Mouse (Mus musculus) kidney, embryonic 14.5 days (tissue): Measurements from ENCODE around the gene Parp14. TPM values are rescaled to one million over a fixed set of nuclear protein-coding genes. Genes with fewer than 3 reads are reported as not detected.

Source experiments
- ATAC-seq: fragments of 200-750 bp; cut with Nextera tagmentation; 2 replicates; pipeline ENCODE4 v1.8.0; 2017; ENCODE audit warnings: moderate number of reproducible peaks, mild to moderate bottlenecking, moderate TSS enrichment, moderate library complexity; ENCODE audit not compliant: low FRiP score, low TSS enrichment
- H3K27ac ChIP-seq: fragments of 300-500 bp; sonication (generic); 2 replicates; pipeline ENCODE4 v1.5.1; 2014; ENCODE audit warnings: low read depth, mild to moderate bottlenecking, low read length, moderate library complexity, mixed read lengths
- H3K27me3 ChIP-seq: fragments of 300-500 bp; sonication (generic); 2 replicates; pipeline ENCODE4 v1.6.1; 2014; ENCODE audit warnings: mild to moderate bottlenecking, low read length; ENCODE audit not compliant: control insufficient read depth, insufficient read depth
- H3K36me3 ChIP-seq: fragments of 300-500 bp; sonication (generic); 2 replicates; pipeline ENCODE4 v1.6.1; 2014; ENCODE audit warnings: low read length, mixed read lengths; ENCODE audit not compliant: control insufficient read depth, insufficient read depth
- H3K4me1 ChIP-seq: fragments of 300-500 bp; sonication (generic); 2 replicates; pipeline ENCODE4 v1.6.1; 2014; ENCODE audit warnings: low read length, mixed read lengths; ENCODE audit not compliant: control insufficient read depth, insufficient read depth
- H3K4me2 ChIP-seq: fragments of 300-500 bp; sonication (generic); replicated peaks from 2 replicates; pipeline ENCODE4 v1.6.1; 2014; ENCODE audit warnings: low read depth, mild to moderate bottlenecking, low read length
- H3K4me3 ChIP-seq: fragments of 300-500 bp; sonication (generic); 2 replicates; pipeline ENCODE4 v1.5.1; 2014; ENCODE audit warnings: mild to moderate bottlenecking, low read length
- H3K9ac ChIP-seq: fragments of 300-500 bp; sonication (generic); 2 replicates; pipeline ENCODE4 v1.6.1; 2014; ENCODE audit warnings: low read depth, mild to moderate bottlenecking, low read length, moderate library complexity
- H3K9me3 ChIP-seq: fragments of 300-500 bp; sonication (generic); 2 replicates; pipeline ENCODE4 v1.6.1; 2016; ENCODE audit warnings: low read length; ENCODE audit not compliant: control insufficient read depth
- WGBS: fragments of 180-500 bp; shearing (Covaris S2); extraction: QIAGEN DNeasy Blood & Tissue Kit; methylation state at CpG from one replicate; pipeline ENCODE4 v1.1.7; 2014; 5-methylcytosine and 5-hydroxymethylcytosine counted together
- polyA plus RNA-seq: library from polyadenylated mRNA; unstranded; fragments of >200 nt; fragmentation: Nextera tagmentation; extraction: Ambion mirVana; gene quantifications from 2 replicates; pipeline ENCODE4 v1.2.1, GENCODE M21; 2014

Parp14 gene
- polyA plus RNA-seq, 1 experiment from 2014 or later = 0.81 TPM

DNA sequence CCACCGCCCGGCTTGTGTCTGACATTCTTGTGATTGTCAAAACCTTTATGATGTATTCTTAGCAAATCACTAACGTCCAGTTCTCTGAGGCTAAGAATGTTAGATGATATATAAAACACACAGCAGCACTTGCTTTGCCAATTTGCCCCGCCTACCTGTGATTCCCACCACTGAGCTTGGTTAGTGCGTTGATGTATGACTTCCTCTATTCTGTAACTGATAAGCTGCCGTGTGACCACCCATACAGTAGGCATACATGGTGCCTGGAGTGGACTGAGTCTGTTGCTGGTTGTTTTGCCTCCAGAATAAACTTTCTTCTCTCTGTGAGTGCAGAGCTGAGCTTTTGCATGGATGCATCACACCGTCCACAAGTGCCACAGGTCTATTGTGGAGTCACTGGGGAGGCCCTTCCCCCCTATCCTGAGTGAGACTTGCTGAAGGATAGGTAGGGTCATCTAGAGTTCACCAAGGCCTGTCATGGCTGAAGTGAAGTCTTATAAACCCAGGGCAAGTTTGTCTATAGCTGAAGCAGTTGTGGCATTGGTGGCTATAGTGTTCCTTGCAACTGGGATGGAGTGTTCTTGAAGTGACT lies 87.1 kb downstream of the Parp14 start:
- no peak for ATAC-seq

DNA sequence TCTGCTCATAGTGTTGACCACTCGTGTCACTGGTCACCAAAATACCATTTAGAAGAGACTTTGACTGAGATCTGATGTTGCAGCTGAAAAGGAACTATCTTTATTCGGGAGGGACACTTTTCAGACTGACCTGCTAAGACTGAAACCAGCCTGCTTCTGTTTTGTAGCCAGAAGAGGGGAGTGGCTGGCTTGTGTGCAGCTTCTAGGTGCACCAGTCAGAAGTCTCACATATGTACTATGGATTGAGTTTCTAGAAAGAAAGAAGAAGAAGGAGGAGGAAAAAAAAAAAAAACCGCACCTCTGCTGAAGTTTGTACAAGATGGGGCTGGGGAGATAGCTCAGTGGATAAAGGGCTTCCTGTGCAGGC lies 88.2 kb downstream of the Parp14 start:
- 77% methylated on average over 3 of the region's 3 CpGs for WGBS
- ATAC-seq = no peak
- H3K9me3 ChIP-seq = no peaks in the 10 kb centered on the region
- no peak overlapping the region for H3K9ac ChIP-seq
- 0 out of 2 replicates have a peak, but pooled peaks cover 4% of the 10 kb centered on the region for H3K4me1 ChIP-seq
- H3K4me2 ChIP-seq = no peak overlapping the region
- H3K27ac ChIP-seq = no peak overlapping the region
- no peaks in the 10 kb centered on the region for H3K36me3 ChIP-seq
- H3K27me3 ChIP-seq = no peaks in the 10 kb centered on the region
- no peak overlapping the region for H3K4me3 ChIP-seq

More for the DNA sequence above, 87.1 kb downstream of the Parp14 start:
- Histone ChIP-seq H3K4me2 (no peak overlapping the region), H3K4me3 (no peak overlapping the region), H3K4me1 (0 out of 2 replicates have a peak, but pooled peaks cover 4% of the 10 kb centered on the region), H3K36me3 (peaks cover 5% of the 10 kb centered on the region; the same call in 1 of the 2 replicates), H3K27ac (no peak overlapping the region), H3K9me3 (no peaks in the 10 kb centered on the region), H3K27me3 (no peaks in the 10 kb centered on the region), H3K9ac (no peak overlapping the region)
- WGBS = 67% methylated on average over 7 of the region's 7 CpGs

Other genes with a start within 250 kb of the Parp14 start
- gene Dirc2, start 102.2 kb downstream of the Parp14 start, polyA plus RNA-seq = 14.3 and 17.9 TPM in 2 replicates
- gene Hspbap1, start 101.2 kb downstream of the Parp14 start, polyA plus RNA-seq = 12.6 and 18.5 TPM in 2 replicates
- 1.8 and 3.2 TPM in 2 replicates for gene Parp9, start 66.9 kb upstream of the Parp14 start, polyA plus RNA-seq
- 1.7 and 3.2 TPM in 2 replicates for gene Dtx3l, start 67.6 kb upstream of the Parp14 start, polyA plus RNA-seq
- gene Kpna1, start 107.2 kb upstream of the Parp14 start, polyA plus RNA-seq = 25.1 and 44.6 TPM in 2 replicates
- 8.6 and 9.6 TPM in 2 replicates for gene Wdr5b, start 169.6 kb upstream of the Parp14 start, polyA plus RNA-seq
- 283 and 349 TPM in 2 replicates for gene Fam162a, start 200.1 kb upstream of the Parp14 start, polyA plus RNA-seq
- gene Ccdc58, start 200.1 kb upstream of the Parp14 start, polyA plus RNA-seq = 99.3 and 115 TPM in 2 replicates